10 mouse cellular contexts compared by ENCODE assay signal in genomic region chr2:166887816-166888215, GRCm38 (mm10). TPM values are rescaled to one million over a fixed set of nuclear protein-coding genes. Genes with fewer than 3 reads are reported as not detected.
DNase-seq lines count a peak whose midpoint lies in the region; ATAC-seq and TF ChIP-seq lines count a peak whose summit lies in the region.
"Had no signal": no experiment of that assay in that cellular context is flagged by ENCODE, and none has a peak within 500 bp of the region (broad histone marks: within the 10 kb centered on the region; RNA-seq: fewer than 3 reads in every experiment).

No protein-coding gene starts in this region.

- DNase-seq in gastrocnemius, adult 2 months = no peak
- DNase-seq in gastrocnemius, adult 8-10 months (ENCODE audit: low spot score in 2 of 2) = no peak
- DNase-seq in spleen, adult 2 months (ENCODE audit: low read depth in 1 of 2, low spot score in 2 of 2) = no peak
- no peak for DNase-seq in spleen, adult 12 weeks (ENCODE audit: low spot score)
- DNase-seq in forebrain, embryonic 14.5 days (ENCODE audit: low spot score) = peak; percentile 37
- no peak for DNase-seq in spleen, adult 18-20 months
- DNase-seq in frontal cortex, postnatal 10 days (ENCODE audit: low spot score in 2 of 2) = no peak
- DNase-seq: cerebellum, adult 9-10 months had no signal

- H3K4me1 ChIP-seq in spleen, adult 2 months (ENCODE audit: control insufficient read depth, insufficient read depth, insufficient read length) = no peaks in the 10 kb centered on the region
- H3K4me1 ChIP-seq in forebrain, embryonic 14.5 days (ENCODE audit: control insufficient read depth, insufficient read depth, low read length) = no peaks in the 10 kb centered on the region
- H3K4me1 ChIP-seq in small intestine, adult 2 months (ENCODE audit: control insufficient read depth, insufficient read depth, insufficient read length, low read length) = no peaks in the 10 kb centered on the region

- 0 out of 2 replicates have a peak, but pooled peaks have one; percentile 32 for ATAC-seq in forebrain, embryonic 14.5 days
- ATAC-seq: Patski had no signal

- H3K36me3 ChIP-seq in spleen, adult 2 months (ENCODE audit: control insufficient read depth, insufficient read depth, low read length) = peaks cover 20% of the 10 kb centered on the region
- H3K36me3 ChIP-seq in forebrain, embryonic 14.5 days (ENCODE audit: control insufficient read depth, insufficient read depth, low read length) = peaks cover 19% of the 10 kb centered on the region; the same call in 1 of the 2 replicates
- H3K36me3 ChIP-seq in small intestine, adult 2 months (ENCODE audit: control insufficient read depth, insufficient read depth, low read length) = peaks cover 61% of the 10 kb centered on the region

- no peak overlapping the region for H3K27ac ChIP-seq in gastrocnemius, adult 2 months
- H3K27ac ChIP-seq in spleen, adult 2 months (ENCODE audit: insufficient read depth, low read length) = no peak overlapping the region
- no peak overlapping the region for H3K27ac ChIP-seq in forebrain, embryonic 14.5 days (ENCODE audit: low read depth, low read length)
- H3K27ac ChIP-seq in small intestine, adult 2 months (ENCODE audit: insufficient read depth, low read depth, low read length) = no peak overlapping the region

- WGBS in spleen, adult 2 months = 76% methylated on average over 11 of the region's 11 CpGs
- 21% methylated on average over 11 of the region's 11 CpGs for WGBS in forebrain, embryonic 14.5 days
- 59% methylated on average over 11 of the region's 11 CpGs for WGBS in small intestine, adult 2 months

- intact Hi-C loops in gastrocnemius, adult 2 months (cut with DNase I) = no loop called here

- no peak overlapping the region for H3K4me3 ChIP-seq in gastrocnemius, adult 2 months
- no peak overlapping the region for H3K4me3 ChIP-seq in spleen, adult 2 months (ENCODE audit: extremely low read depth, insufficient read depth, insufficient read length)
- no peak overlapping the region for H3K4me3 ChIP-seq in forebrain, embryonic 14.5 days (ENCODE audit: low read depth, low read length)
- H3K4me3 ChIP-seq in small intestine, adult 2 months (ENCODE audit: low read depth, low read length) = no peak overlapping the region

- no peak for TF ChIP-seq POLR2A in spleen, adult 2 months (IDR thresholded peaks at IDR 0.05; ENCODE audit: low read depth, low read length)
- no peak for TF ChIP-seq POLR2A in small intestine, adult 2 months (IDR thresholded peaks at IDR 0.05; ENCODE audit: low read depth, low read length)

- no peak overlapping the region for H3K9ac ChIP-seq in forebrain, embryonic 14.5 days (ENCODE audit: low read length)

- H3K27me3 ChIP-seq in spleen, adult 2 months (ENCODE audit: control insufficient read depth, insufficient read depth, low read length) = no peaks in the 10 kb centered on the region
- H3K27me3 ChIP-seq in forebrain, embryonic 14.5 days (replicated peaks; ENCODE audit: control insufficient read depth, insufficient read depth, low read length) = no peaks in the 10 kb centered on the region
- no peaks in the 10 kb centered on the region for H3K27me3 ChIP-seq in small intestine, adult 2 months (ENCODE audit: control insufficient read depth, insufficient read depth, low read length)
- H3K27me3 ChIP-seq: Patski had no signal

- peak; percentile 38; the same call in 1 of the 2 replicates for TF ChIP-seq CTCF in gastrocnemius, adult 2 months (IDR thresholded peaks at IDR 0.05)
- peak; percentile 26; the same call in 1 of the 2 replicates for TF ChIP-seq CTCF in spleen, adult 2 months (IDR thresholded peaks at IDR 0.05; ENCODE audit: extremely low read depth, insufficient read depth, insufficient read length, insufficient replicate concordance)
- 0 out of 2 replicates have a peak, but pooled peaks have one; percentile 37 for TF ChIP-seq CTCF in small intestine, adult 2 months (IDR thresholded peaks at IDR 0.05; ENCODE audit: extremely low read depth, insufficient read length, insufficient replicate concordance, low read depth, low read length)

- no peaks in the 10 kb centered on the region for H3K9me3 ChIP-seq in forebrain, embryonic 14.5 days (replicated peaks; ENCODE audit: control insufficient read depth, low read length)

- no peak overlapping the region for H3K4me2 ChIP-seq in forebrain, embryonic 14.5 days (ENCODE audit: low read length)

RNA-seq across cellular contexts. Expression of gene Cse1l, which starts 18.0 kb away (rescaled TPM):
- 10 to 100 TPM; 55.6 to 57.4 TPM for total RNA-seq in gastrocnemius, adult 2 months (2021)
- total RNA-seq in gastrocnemius, adult 8-10 months (2022) = 10 to 100 TPM; 51.5 to 63.7 (median 53.4) TPM
- polyA plus RNA-seq in spleen, adult 2 months (2012; rRNA removed) = 9.2 and 12.1 TPM in 2 replicates
- polyA plus RNA-seq in forebrain, embryonic 14.5 days (2014; fragmentation: Nextera tagmentation; extraction: Ambion mirVana) = 137 and 138 TPM in 2 replicates
- polyA plus RNA-seq in small intestine, adult 2 months (2012; rRNA removed) = 2.1 and 3.5 TPM in 2 replicates

Comparison
In these comparisons a context has a peak if more than half of its experiments do, and no peak if none do; other contexts are left out.
1. RNA of gene Cse1l, which starts 18.0 kb away (polyA plus RNA-seq): 137 to 138 TPM in forebrain, embryonic 14.5 days; 9.2 to 12.1 TPM in spleen, adult 2 months and 2.1 to 3.5 TPM in small intestine, adult 2 months; every median in the first group is over 10 times any median in the second.
2. Peak in every context shown above with its lines, with median percentiles within 50 percentile points of each other: CTCF ChIP-seq.